Mouse (Mus musculus) G1E-ER4 (cell line): Measurements from ENCODE around the gene Mettl7a1. TPM values are rescaled to one million over a fixed set of nuclear protein-coding genes. Genes with fewer than 3 reads are reported as not detected.

ENCODE experiments used
- GATA1 ChIP-seq: IDR thresholded peaks from one replicate; pipeline ENCODE4 v1.8.0; 2012; ENCODE audit warnings: low read length, inconsistent platforms
- polyA plus RNA-seq: library from polyadenylated mRNA; stranded (reverse); fragments of >175 nt; gene quantifications from 2 replicates; pipeline ENCODE4 v1.2.3, GENCODE M21; 2012

Mettl7a1 gene
- polyA plus RNA-seq, 1 experiment = 54.3 TPM

DNA sequence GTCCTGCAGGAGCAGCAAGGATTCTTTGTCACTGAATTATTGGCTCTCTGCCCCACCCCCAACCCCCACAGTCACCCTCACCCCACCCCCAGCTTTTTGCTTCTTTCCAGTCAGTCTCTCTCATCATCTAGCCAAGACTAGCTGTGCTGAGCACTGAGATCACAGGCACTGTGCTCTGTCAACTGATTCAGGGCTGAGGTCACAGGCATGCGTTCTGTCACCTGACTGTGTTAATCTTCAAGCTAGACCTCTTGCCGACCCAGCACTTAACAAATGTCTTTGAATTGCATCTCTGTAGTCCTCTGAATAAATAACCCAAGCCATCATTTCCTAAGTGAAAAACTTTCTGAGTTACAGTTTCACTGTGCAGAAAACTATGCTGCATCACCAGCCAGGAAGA, 45.6 kb downstream of the Mettl7a1 start:
- TF ChIP-seq GATA1 = no peak

DNA sequence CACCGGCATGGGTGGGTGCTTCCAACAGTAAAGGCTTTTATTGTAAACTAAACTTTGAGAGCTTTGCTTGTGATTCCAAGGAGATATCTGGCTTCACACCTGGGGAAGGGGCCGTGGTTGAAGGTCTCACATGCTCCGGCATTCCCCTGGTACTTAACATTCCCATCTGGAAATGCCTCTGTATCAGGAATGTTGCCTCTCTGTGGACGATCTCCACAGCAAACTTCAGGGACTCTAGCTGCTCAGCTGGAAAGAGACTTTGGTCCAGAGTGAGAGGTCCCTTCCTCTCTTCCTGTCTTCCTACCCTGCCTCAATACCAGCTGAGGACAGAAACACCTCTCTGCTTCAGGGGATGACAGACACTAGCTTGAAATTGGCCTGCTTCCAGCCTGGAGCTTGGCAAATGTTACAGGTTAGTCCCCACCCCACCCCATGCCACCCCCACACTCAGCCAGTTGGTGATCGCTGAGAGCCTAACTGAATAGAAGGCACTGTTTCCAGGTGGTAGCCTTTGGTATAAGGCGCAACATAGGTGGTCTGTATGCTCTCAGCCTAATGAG, 47.6 kb downstream of the Mettl7a1 start:
- TF ChIP-seq GATA1 = no peak

- TF ChIP-seq GATA1 = no peak
These were observed 48.8 kb downstream of the Mettl7a1 start, which contains the start of the genes Methig1 and Mettl7a2 for GRCm38 (mm10) chr15:100352711-100353250. TSS of gene Methig1 (plus strand) at chr15:100353149. TSS of gene Mettl7a2 (plus strand) at chr15:100353200.

DNA sequence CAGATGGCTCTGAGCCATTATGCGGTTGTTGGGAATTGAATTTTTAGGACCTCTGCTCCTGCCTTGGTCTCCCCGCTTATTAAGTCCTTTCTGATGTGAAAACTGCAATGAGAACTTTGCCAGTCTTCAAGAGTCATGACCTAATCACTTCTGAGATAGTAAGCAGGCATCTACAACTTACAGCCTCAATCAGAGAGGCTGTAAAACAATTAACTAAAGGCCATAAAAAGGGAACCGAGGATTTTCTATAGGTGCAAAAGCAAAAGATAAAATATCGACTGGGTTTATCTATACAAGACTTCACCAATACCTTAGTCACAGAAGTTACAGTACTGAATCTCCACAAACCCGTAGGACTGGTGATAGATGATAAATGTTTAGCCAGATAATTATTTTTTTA, 51.9 kb downstream of the Mettl7a1 start:
- no peak for TF ChIP-seq GATA1

- TF ChIP-seq GATA1 = no peak
These were observed 60.3 kb downstream of the Mettl7a1 start, which contains the start of gene Higd1c for GRCm38 (mm10) chr15:100364242-100364641. TSS of gene Higd1c (plus strand) at chr15:100364542.

- no peak for TF ChIP-seq GATA1
These were observed 63.2 kb downstream of the Mettl7a1 start for GRCm38 (mm10) chr15:100367119-100367518.

DNA sequence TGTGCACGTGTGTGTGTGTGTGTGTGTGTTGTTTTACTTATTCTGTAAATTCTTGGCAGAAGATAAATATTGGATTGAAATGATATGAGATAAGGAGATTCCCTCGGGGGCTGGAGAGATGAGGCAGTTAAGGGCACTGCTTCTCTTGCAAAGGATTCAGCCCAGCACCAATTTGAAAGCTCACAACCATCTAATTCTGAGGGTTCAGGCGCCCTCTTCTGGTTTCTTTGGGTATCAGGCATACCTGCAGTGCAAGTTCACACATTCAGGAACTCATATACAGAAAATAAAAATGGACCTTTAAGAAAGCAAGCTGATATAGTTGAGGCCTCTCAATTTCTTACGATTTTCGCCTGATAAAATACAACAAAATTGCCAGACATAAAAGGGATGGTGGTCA, 71.1 kb downstream of the Mettl7a1 start:
- TF ChIP-seq GATA1 = no peak

Other genes starting within 250 kb of the Mettl7a1 start
- gene Atf1, start 76.3 kb upstream of the Mettl7a1 start, polyA plus RNA-seq = 50.4 and 83.1 TPM in 2 replicates
- gene Tmprss12, start 23.3 kb upstream of the Mettl7a1 start, polyA plus RNA-seq = not detected in 2 replicates
- not detected in 2 replicates for gene Mettl7a3, start 30.8 kb downstream of the Mettl7a1 start, polyA plus RNA-seq
- 0.09 and 0.27 TPM in 2 replicates for gene Methig1, start 49.0 kb downstream of the Mettl7a1 start, polyA plus RNA-seq
- gene Mettl7a2, start 49.1 kb downstream of the Mettl7a1 start, polyA plus RNA-seq = 1.7 and 2.5 TPM in 2 replicates
- gene Higd1c, start 60.4 kb downstream of the Mettl7a1 start, polyA plus RNA-seq = not detected in 2 replicates
- gene Gm5475, start 118.0 kb downstream of the Mettl7a1 start, polyA plus RNA-seq = not detected in 2 replicates
- 7.2 and 8.8 TPM in 2 replicates for gene Slc11a2, start 120.9 kb downstream of the Mettl7a1 start, polyA plus RNA-seq
- gene Letmd1, start 164.9 kb downstream of the Mettl7a1 start, polyA plus RNA-seq = 24.8 and 47.3 TPM in 2 replicates
- gene Csrnp2, start 191.3 kb downstream of the Mettl7a1 start, polyA plus RNA-seq = 1.0 and 1.1 TPM in 2 replicates
- gene Tfcp2, start 247.9 kb downstream of the Mettl7a1 start, polyA plus RNA-seq = 2.7 and 2.8 TPM in 2 replicates